Mouse (Mus musculus) left cerebral cortex, adult 8-10 months (tissue): ENCODE data around the gene Cenph. TPM values are rescaled to one million over a fixed set of nuclear protein-coding genes. Genes with fewer than 3 reads are reported as not detected.
"Not testable (repeated sequence)": the region's sequence is repeated elsewhere in the genome, so short reads cannot be mapped to it uniquely, and the experiment has no call there.

Experiments
- DNase-seq, 2 experiments: peaks; one replicate each; pipeline ENCODE4 v3.0.0; 2022; ENCODE audit warnings: low spot score in 2 of 2
- total RNA-seq, 4 experiments: library from RNA; stranded (reverse); gene quantifications; 2 replicates each; pipeline ENCODE4 v1.2.4; 2022

Cenph gene
- 1 to 10 TPM in 3 of 4 experiments, under 1 TPM in 1; 0.81 to 1.5 (median 1.2) TPM for total RNA-seq

DNA sequence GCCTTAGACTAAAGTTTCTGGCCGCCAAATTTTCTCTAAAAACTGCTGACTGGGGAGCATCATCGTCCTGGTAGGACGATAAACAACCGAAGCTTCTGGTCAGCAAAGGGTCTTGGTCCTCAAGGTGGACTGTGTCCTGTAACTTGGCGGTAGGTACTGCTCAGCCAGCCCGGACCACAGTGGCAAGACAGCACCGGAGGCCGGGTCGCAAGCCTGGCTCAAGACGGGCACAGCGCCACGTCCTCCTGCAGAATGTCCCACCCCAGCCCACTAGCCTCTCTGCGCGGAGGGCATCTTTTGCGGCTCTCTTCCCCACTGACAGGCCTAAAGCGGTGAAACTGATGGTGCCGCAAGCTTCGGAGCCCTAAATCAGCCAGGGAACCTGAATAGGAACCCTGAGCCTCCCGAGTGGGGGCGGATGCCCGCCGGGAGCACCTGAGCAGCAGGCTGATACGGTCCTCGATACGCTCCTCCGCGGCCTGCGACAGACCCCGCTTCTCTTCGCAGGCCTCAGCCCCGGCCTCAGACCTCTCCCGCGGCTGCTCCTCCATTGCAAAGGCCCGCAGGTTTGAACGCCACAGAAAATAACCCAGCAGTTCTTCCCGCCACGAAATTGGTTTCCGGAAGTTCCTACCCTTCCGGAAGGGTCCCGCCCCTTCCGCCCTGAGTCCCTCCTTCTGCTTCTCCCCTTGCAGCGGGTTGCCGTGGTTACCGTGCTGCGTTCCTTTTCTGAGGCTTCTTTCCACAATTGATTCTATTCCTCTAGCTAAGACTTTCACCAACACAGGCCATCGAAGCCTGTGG lies at the start of gene Cenph:
Gene Cenph (minus strand): TSS at position 648 of the 804 bp plus-strand sequence.
- DNase-seq, result peak; percentile 45 to 76

GRCm38 (mm10) chr13:100824916-100825315 lies 49.2 kb upstream of the Cenph start:
- DNase-seq, result no peak

GRCm38 (mm10) chr13:100824306-100824705 lies 48.6 kb upstream of the Cenph start:
- no peak for DNase-seq

- no peak for DNase-seq
Measured at GRCm38 (mm10) chr13:100823863-100824262, 48.2 kb upstream of the Cenph start.

- no peak for DNase-seq
Measured at GRCm38 (mm10) chr13:100814451-100814850, 38.8 kb upstream of the Cenph start.

DNA sequence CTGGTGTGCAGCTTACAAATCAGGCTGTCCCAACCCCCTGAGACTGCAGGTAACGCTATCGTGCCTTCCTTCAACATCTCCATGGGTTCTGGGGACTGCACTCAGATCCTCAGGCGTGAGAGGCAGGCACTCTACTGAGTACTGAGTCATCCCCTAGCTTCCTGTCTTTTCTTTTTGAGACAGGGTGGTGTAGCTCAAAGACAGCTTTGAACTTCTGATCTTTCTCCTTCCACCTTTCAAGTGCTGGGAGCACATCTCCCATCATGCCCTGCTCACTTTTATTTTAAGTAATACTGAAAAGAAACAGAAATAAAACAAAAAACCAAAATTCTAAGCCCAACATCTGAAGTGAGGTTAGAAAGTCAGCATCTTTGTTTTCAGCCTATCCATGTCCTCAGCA lies 30.1 kb upstream of the Cenph start:
- no peak for DNase-seq

- no peak for DNase-seq
Measured at GRCm38 (mm10) chr13:100797171-100797570, 21.5 kb upstream of the Cenph start.

DNA sequence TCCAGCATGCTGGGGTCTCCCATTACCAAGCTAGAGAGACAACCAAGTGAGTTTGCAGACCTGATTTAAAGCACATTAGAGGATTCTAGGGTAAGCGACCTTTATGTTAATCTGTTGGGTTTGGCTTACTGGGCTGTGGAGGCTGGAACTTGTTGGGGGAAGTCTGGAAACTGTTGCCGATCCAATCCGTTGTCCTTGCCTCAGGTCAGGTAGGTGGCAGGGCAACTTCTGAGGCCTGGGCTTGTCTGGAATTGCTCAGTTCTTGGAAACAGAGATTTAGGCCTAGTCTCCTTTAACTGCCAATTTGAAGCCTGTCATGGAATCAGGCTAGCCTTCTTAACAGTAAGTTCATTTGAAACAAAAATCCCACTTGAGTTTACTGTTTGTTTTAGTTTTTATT lies 13.4 kb upstream of the Cenph start:
- no peak for DNase-seq

DNA sequence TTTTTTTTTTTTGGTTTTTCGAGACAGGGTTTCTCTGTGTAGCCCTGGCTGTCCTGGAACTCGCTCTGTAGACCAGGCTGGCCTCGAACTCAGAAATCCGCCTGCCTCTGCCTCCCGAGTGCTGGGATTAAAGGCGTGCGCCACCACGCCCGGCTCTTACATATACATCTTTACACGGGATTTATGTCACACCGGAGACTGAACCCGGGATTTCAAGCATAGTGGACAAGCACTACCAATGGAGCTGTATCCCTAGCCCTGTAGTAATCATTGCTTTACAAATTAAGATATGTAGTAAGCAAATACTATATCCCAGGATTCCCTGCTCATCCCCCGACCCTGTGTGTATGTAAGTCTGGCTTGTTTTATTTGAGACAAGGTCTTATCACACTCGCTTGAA lies 12.4 kb upstream of the Cenph start:
- not testable (repeated sequence) for DNase-seq

GRCm38 (mm10) chr13:100787316-100788010 lies 11.8 kb upstream of the Cenph start:
- DNase-seq, result no peak

DNA sequence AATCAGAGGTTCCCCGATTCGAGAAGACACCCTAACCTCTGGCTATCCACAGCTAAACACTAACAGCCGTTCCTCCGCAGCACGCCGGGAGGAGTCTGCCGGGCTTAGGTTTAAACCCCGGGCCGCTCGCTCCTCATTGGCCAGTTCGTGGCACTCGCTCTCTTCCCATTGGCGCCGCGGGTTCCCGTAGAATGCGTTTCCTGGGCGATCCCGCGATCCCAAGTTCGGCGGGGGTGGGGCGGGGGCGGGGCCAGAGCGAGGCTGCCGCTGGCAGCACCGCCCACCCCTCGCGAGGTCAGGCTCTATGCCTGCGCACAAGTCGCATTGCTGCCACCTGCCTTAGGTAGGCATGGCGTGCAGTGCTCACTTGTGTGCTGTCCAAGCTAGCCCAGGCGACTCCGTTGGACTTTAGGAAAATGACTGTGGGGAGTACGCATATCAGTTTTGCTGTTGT lies 10.7 kb upstream of the Cenph start, which contains the start of gene Ccnb1:
Gene Ccnb1 (minus strand): TSS at position 157 of the 454 bp plus-strand sequence.
- peak; percentile 67 to 80 for DNase-seq

DNA sequence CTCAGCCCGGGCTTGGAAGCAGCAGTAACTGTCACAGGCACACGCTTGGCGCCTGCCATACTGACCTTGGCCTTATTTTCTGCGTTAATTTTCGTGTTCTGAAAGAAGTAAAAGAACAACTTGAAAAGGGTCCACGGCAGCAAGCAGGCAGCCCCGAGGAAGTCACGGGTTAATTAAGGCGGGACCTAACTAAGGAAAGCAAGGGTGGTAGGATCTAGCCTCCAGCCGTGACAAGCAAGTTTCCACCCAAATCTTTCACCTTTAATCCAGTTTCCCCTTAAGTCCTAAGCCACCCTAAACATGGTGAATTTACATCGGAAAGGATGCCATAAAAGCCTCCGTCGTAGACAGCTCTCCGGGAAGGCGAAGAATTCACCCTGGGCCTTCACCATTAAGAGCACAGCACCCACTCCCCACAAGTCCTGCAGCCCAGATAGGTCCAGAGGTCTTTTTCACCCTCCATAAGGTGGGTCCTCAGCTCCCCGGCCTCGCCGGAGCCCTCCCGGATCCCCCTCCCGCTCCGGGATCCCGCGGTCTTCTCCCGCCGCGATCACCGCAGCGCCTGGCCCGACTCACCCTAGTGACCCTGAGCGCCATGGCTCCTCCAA lies 10.2 kb upstream of the Cenph start:
- no peak for DNase-seq

DNA sequence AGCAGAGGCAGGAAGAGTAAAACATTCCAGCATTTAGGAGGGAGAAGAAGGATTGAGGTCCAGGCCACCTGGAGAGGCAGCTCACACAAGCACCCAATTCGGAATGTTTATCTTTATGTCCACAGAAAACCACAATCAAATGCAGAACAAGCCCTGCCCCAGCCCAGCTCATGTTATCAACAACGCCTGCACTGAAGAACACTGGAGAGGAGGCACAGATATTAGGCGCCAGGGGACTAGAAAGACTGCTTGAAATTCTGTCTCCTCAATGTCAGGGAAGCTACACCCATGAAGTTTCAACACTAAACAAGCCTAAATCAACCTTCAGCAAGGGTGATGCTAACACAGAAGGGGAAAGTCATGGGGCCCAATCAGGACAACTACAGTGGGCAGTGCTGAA lies 1.8 kb upstream of the Cenph start:
- no peak for DNase-seq

DNA sequence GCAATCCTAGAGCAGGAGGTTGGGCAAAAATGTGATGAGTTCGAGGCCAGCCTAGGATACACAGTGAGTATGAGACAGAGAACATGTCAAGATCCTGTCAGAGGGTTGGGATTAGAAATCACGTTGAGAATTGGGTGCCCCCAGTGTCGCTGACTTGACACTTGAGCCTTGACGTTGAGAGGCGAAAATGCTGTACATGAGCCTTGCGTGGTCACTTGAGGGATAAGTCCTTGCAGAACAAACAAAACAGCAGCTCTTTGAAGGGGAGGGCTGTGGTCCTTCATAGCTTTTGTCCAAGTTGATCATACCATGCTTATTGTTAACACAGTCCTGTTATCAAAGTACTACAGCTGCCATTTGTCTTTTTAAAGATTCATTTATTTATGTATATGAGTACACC lies 1.0 kb upstream of the Cenph start:
- no peak for DNase-seq

GRCm38 (mm10) chr13:100776056-100776419 lies 339 bp upstream of the Cenph start:
- no peak for DNase-seq

DNA sequence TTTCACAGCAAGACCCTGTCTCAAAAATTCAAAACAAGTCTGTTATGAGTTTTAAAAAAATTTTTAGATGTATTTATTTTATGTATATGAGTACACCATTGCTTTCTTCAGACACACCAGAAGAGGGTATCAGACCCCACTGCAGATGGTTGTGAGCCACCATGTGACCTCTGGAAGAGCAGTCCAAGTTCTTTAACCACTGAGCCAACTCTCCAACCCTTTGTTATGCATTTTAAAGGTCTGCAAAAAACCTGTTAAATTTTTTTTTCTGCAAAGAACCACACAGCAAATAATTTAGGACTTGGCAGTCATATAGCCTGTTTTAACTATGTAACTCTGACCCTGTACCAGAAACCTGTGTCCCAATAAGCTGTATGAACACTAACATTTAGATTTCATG lies 995 bp downstream of the Cenph start:
- no peak for DNase-seq

DNA sequence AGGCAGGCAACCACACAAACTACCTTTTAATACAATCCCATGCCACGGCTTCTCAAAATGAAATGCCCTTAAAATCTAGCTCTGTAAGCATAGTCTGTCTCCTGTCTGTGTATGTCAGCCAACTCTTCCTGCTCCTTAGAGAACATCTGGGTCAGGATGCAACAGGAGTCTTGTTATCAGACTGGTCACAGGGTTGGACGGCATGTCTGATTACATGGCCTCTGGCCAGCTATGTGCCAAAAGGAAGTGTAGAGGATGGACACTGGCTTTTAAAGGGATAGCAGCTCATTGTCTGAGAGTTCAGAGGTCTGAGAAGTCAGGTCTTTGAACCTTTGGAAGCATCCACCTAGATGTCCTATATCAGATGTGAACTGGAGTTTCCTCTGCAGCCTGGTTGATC lies 20.4 kb downstream of the Cenph start:
- DNase-seq, result no peak

DNA sequence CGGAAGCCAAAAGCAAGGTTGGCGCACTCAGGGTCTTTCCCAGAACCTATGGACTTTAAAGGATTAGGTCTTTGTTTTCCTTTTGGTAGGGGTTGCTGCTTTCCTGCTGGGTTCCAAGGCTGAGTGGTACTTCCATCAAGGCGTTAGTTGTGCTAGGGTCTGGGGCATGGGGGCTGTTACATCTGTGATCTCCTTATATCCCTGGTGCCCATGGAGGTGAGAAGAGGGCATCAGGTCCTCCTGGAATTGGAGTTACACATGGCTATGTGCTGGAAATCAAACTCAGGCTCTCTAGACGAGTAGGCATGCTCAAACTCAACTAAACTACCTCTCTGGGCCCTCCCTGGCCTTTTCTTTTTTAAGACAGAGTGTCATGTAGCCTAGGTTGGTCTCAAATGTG lies 21.5 kb downstream of the Cenph start:
- DNase-seq, result no peak

DNA sequence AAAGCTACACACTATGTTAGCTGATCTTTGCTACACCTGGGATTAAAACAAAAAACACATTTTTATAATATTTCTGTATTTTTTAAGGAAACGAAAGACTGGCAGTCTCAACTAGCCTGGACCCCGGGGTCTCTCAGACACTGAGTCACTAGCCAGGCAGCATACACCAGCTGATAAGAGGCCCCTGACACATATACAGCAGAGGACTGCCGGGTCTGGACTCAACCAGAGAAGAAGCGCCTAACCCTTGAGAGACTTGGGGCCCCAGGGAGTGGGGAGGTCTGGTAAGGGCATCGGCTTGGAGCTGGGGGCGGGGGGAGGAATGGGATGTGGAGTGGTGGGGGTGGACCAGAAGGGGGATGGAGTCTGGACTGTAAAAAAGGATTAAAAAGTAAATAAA lies 22.7 kb downstream of the Cenph start:
- DNase-seq, result no peak

GRCm38 (mm10) chr13:100752529-100752928 lies 23.2 kb downstream of the Cenph start:
- no peak for DNase-seq

DNA sequence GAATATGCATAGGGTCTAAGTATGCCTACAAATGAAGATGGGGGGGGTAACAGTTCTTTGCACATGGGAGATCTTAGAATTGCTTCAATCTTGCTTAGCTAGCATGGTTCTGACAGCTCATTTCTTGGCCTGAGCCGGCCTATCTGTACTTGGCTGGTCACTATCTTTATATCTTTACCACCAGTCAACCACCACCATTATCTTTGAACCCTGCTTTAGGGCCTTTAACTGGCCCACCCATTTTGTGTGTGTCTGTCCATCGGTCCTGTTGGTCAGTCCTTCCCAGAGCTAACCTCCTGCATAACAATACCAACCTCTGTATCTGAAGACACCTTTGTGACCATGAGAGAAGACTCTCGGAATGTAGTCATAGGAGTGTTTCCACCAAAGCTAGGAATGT lies 24.3 kb downstream of the Cenph start:
- no peak for DNase-seq

- DNase-seq, result no peak
Measured at GRCm38 (mm10) chr13:100750799-100751198, 24.9 kb downstream of the Cenph start.
